Mouse (Mus musculus) v-Abl transformed pro-B cells (cell line): ENCODE measurements around the gene Lgals1.

Experiments used
- in situ Hi-C, 2 experiments: fragments of 400-800 bp; cut with MboI; formaldehyde crosslinking; loops; one replicate each; pipeline ENCODE4 v1.15.1; 2025; ENCODE audit not compliant: unreplicated experiment in 2 of 2

Gene Lgals1

DNA sequence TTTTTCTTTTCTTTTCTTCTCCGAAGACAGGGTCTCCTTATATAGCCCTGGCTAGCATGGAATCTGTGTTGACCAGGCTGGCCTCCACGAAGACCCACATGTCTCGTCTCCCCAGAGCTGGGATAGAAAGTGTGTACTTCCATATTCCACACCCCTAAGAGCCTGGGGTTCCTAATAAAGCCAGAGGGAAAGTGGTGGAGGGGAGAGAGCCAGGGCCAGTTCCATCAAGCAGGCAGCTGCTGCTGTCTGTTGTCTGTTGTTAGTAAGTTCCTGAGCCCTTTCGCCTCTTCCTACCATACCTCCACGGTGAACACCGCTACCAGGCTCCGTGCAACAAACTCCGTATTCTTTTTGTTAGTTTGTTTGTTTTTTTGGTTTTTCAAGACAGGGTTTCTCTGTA is 2.0 kb downstream of the Lgals1 start:
- in situ Hi-C loops, result no loop called here

DNA sequence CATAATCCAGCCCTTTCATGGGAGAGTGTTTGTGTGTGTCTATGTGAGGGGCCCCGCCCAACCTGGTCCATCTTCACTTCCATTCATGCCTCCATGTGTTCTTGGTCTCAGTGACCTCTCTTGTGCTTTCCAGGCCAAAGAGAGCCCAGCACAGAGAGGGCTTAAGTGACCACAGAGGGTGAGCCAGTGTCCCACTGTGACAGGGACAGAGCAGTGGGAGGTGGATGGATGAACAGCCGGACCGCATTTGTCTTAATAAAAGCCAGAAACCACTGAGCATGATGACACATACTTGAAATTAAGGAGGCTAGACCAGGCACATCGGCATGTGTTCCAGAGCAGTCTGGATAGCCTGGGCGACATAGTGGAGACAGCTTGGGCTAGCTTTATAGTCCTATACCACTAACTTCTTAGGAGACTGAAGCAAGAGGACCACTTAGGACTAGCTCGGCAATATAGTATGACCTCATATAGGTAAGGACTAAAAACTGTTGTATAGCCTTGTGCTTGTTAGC is 3.7 kb downstream of the Lgals1 start:
- in situ Hi-C loops, result no loop called here

DNA sequence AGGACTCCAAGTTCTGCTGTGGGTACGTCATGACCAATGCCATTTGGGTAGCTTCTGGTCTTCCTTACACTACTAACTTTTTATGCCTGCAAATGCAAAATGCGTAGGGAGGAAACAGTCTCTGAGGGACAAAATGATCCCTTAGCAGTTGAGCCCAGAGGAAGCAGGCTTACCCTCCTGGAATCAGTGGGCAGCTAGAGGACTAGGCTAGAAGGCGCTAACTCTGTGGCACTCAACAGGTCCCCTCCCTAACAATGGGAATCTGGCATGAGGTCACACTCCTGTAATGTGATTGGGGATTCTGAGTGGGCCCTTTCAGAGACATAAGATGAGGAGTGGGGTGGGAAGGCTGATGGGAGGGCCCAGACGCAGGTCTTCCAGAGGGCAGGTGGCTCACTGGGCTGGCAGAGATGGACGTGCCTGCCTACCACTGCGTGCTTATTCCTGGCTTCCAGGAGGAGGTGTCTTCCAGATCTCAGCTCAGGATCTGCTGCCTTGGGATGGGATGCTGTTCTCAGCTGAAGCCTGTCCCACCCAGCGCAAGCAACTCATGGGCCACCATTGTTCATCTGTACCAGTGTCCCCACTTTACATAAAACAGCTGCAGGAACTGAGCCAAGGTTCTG is 4.4 kb downstream of the Lgals1 start:
- in situ Hi-C loops, result no loop called here

DNA sequence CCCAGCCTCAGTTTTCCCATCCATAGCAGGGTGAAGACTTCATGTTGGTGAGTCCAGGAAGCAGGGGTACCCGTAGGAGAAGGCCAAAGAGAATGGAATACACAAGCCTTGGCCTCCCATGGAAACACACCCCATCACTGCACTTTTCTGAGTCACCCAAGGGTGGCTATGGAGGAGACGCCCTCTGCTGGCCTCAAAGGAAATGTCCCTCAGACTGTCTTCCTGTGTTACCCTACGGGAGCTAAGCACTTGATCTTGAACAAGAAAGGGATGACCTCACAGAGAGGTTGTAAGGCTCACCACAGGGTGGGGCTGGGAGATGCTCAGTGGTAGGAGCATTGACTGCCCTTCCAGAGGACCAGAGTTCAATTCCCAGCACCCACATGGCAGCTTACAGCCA is 5.1 kb downstream of the Lgals1 start:
- in situ Hi-C loops, result no loop called here

DNA sequence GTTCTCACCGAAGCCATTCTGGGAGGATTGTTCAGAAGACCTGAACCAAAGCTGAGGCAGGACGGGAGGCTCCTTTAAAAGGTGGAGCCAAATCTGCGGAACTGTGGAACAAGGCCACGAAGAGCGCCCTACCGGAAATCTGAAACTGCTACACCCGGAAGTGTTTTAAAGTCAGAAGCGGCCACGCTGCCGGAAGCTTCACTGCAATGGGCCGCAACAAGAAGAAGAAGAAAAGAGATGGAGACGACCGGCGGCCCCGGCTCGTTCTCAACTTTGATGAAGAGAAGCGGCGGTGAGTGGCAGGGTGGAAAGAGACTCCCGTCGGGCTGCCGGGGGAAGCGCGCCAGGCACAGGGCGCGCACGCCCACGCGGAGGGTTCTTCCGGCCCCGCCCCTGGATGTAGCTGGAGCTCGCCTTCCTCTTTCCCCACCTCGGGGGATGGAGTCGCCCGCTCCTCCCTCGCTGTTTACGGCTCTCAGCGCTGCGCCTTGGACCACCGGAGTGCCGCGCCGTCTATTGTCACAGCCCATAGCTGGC is 8.3 kb downstream of the Lgals1 start, which contains the start of gene Nol12:
Nol12 (plus strand) TSS at position 150 of the 537 bp plus-strand sequence.
- in situ Hi-C loops, result no loop called here

DNA sequence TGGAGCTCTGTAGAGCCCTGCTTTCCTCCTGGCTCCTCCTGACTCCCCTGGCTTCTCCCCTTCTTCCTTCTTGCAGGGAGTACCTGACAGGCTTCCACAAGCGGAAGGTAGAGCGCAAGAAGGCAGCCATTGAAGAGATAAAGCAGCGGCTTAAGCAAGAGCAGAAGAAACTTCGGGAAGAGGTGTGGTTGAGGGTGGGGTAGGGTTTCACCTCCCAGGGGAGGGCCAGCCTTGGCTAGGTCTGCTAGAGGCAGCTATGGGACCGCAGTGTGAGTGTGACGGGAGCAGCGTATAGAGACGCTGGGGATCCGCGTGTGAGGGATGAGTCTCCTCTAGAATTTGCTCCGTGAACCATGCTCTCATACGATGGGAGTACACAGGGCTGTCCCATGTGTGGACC is 9.9 kb downstream of the Lgals1 start:
- in situ Hi-C loops, result no loop called here

DNA sequence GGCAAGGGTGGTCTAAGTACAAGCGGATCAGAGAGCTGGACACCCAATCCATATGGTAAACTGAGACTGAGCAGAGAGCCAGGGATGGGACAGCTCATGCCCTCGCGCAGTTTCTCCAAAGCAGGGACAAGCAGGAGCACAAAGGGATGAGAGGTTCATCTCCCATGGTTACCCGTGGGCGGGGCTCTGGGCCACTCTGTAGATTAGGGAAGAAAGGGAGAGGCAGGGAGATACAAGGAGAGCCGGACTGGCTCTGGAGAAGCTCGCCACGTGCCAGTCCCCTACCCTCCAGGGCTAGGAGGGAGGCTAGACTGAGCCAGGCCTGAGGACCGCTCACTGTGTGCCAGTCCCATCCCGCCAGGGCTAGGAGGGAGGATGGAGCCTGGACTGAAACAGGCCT is 10.8 kb downstream of the Lgals1 start:
- in situ Hi-C loops, result no loop called here

DNA sequence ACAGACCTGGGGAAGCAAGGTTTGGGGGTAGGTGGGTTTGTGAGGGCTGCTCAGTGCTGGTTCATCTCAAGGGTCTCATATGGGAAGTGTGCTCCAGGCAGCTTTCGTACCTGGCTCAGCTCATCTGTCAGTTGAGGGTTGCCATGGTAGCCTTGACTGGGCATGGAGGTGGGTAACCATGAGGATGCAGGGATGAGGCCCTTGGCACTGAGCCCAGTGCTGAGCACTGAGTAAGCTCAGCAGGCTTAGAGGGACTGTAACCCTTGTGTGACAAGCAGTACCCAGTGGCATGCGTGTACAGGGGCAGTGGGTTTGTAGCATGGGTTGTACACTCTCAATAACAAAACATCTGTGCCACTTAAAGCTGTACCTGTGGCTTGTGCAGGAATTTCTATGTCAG is 11.4 kb downstream of the Lgals1 start:
- in situ Hi-C loops, result no loop called here

DNA sequence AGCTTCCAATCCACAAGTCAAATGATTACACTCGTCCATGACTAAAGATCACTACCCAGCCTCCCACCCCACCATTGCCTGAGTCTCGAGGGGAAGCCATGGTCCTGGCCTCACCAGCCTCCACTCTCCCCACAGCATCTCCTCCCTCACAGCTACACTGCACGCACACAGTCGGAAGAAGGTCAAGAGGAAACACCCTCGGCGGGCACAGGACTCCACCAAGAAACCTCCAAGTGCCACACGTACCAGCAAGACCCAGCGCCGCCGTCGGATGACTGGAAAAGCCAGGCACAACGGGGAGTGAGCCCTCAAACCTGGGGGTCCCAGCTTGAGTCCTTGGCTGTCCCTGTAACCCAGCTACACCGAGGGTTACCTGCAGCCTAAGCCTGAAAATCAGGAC is 13.8 kb downstream of the Lgals1 start:
- in situ Hi-C loops, result loop anchor here in 1 of 2 experiments (5.0 kb wide), 1 partner anchor 38 kb away; no protein-coding TSS in a partner anchor

DNA sequence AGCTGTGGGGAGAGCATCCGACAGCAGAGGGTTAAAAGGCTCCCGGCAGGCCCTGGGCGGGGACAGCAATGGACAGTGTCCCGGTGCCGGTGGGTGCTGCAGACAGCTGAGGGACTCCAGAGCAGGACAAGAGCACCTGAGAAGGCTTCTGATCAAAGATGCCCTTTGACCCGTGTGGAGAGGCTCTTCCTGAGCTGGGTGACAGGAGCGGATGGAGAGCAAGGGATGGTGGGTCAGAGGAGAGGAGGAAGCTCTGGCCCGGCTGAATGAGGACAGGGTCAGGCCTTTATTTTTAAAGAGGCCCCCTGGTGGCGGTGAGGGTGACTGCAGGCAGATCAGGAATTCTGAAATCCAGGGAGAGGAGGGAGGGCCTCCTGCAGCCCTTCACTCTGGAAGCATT is 16.1 kb downstream of the Lgals1 start:
- in situ Hi-C loops, result loop anchor here in 1 of 2 experiments (5.0 kb wide), 1 partner anchor 40 kb away; no protein-coding TSS in a partner anchor

DNA sequence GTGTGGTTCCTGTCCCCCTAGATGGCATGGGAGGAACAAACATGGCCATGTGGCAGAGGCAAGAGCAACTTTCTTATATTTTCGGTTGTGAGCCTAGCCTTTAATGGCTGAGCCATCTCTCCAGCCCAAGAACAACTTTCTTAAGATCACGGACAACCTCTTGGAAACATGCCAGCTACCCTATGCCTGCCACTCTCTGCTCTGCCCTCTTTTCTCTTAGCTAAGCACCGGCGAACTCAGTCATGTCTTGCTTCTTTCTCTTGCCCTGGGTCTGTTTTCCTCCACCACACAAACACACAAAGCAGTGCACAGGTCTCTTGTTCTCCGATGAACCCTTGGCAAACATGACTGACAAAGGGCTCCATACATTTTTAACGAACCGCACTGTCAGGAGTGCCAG is 19.7 kb downstream of the Lgals1 start:
- in situ Hi-C loops, result no loop called here

DNA sequence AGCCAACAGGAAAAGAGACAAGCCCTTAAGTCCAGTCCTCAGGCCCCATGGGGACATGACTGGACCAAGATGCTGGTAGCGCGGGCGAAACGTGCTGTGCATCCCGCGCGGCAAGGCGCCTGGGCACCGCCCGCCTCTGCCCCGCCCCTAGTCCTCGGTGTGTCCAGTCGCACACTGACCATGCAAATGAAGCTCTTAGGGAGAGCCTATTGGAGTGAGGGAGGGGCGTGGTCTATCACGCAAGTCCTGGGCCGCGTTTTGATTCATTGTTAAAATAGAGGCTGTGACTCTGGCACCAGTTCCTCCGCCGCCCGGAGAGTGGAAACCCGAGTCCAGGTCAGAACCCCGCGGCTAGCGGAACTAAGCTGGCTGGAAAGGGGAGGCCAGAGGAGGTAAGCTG is 21.1 kb downstream of the Lgals1 start, which contains the start of gene Triobp:
Triobp (plus strand) TSS at position 68 of the 400 bp plus-strand sequence.
- in situ Hi-C loops, result no loop called here

DNA sequence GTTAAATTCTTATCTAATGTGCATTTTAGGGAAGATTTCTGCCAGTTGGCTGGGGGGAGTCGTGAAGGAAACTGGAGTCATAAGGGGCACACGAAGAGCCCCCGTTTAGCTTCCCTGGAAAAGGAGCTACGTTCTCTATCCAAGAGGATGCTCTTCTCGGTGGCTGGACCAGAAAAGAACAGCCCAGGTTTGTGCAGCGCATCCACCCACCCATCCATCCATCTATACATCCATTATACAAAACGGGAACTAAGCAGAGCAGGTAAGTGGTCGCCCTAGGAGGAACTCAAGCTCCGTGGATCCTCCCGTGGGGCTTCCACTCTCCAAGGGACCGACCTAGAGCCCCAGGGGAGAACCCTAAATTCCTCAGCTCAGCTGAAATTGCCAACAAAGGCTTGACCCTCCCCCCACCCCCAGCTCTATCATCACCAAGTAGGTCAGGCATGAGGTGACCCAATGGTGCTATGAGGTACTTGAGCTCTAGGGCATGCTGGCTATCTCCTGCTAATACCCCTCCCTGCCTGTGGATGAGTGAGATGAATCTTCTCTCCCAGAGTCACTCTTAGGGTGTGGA is 21.7 kb downstream of the Lgals1 start:
- in situ Hi-C loops, result no loop called here

DNA sequence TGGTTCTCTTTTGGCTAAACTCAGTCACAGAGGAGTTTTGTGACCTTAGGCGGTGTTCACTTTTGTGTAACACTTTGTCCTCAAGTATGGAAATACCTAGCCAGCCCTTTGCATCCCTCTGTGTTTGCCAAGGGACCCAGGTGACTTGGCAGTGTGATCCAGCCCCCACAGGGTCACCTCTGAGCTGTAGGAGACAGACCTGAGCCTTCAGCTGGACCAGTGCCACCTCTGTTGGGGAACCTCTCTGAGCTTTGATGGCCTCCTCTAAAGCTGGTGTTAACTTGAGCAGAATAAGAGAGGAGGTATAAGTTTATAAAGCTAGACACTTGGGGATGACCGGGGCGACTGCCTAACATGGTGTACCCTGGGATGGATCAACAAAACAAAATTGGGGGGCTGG is 22.4 kb downstream of the Lgals1 start:
- in situ Hi-C loops, result no loop called here

DNA sequence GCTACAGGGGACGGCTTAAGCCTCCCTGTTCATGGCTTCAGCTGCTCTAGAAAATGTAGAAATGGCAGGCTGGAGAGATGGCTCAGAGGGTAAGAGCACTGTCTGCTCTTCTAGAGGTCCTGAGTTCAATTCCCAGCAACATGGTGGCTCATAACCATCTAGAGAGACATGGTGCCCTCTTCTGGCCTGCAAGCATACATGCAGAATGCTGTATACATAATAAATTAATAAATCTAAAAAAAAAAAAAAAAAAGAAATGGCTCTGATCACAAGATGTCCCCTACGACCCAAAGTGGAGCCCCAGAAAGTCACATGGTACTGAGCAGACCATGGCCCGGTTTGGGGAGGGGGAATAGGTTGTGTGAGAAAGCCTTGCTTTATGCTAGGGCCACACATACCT is 29.1 kb downstream of the Lgals1 start:
- in situ Hi-C loops, result no loop called here

DNA sequence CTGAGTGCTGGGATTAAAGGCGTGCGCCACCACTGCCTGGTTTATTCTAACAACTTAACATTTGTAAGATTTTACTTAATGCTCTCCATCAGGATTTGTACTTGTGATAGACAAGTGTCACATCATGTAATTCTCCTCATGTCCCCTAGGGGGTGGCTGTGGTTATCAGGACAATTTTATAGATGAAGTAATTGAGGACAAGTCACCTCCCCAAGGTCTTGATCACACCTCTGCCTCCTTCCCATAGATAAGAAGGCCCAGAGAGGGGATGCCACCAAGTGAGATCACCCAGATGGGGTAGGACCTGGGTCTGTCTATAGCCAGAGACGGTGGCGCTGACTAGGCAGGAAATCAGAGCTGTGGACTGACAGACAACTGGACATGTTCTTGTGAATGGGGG is 29.8 kb downstream of the Lgals1 start:
- in situ Hi-C loops, result no loop called here

DNA sequence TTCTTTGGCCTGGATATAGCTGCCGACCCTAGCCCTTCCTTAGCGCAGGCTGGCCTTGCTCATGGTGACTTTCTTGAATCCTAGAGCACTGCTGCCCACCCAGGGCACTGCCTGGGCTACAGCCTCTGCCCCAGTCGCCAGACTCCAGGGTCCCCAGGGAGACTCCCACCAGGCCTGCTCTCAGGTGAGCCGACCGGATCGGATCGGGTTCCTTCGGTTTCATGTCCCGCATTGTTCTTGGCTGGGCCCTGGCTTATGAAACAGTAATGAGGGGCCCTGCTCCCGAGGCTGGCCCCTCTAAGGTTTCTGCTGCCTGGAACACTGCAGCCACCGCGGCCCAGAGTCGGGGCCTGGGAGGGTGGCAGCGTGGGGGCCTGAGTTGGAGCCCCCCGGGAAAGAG is 30.5 kb downstream of the Lgals1 start:
- in situ Hi-C loops, result no loop called here

DNA sequence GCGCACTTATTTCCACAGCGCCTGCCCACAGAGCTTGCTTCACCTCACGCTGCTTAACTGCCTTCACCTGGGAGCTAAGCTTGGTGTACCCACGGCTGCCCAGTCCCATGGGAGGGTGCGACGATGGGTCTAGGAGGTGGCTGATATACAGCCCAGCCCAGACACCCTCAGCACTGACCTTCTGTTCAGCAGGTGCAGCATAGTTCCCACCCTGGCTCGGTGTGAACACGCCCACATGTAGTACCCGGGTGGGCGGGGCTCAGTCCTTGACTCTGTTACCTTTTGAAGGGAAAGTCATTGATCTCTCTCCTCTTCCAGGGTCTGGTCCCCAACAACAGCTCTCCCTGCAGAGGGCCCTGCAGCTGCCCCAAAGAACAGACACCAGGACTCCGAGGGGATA is 33.0 kb downstream of the Lgals1 start:
- in situ Hi-C loops, result no loop called here

DNA sequence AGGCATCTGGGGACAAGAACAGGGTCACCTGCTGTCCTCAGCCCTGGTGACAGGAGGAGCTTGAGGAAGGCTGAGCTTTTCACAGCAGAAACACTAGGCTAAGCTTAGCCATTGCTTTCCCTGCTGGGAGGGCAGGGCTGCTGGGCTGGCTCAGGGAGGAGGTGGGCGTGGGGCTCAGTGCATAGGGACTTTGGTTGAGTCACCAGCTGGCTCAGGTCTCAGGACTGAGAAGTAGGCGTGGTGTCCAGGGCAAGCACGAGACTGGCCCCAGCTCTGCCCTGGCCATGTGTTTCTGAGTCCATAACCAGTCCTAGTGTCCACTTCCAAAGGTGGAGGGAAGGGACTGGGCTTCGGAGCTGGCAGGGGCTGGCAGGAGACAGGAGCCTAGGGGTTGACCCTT is 33.6 kb downstream of the Lgals1 start:
- in situ Hi-C loops, result no loop called here

DNA sequence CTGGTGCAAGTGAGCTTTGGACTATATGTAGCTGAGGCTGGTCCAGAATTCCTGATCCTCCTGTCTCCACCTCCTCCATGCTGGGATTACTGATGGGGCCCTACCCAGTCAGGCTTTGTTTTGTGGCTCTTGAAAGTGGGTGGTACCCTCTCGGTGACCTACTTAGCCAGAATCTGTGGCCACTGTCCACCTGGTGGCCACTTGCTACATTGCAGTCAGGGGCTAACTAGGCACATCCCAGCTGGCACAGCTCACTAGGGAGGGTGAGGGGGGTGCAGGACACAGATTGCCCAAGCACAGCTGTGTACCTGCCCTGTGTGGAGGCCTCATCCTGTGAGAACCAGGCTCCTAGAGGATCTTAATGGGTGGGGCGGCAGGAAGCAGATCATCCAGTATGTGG is 36.4 kb downstream of the Lgals1 start:
- in situ Hi-C loops, result no loop called here

DNA sequence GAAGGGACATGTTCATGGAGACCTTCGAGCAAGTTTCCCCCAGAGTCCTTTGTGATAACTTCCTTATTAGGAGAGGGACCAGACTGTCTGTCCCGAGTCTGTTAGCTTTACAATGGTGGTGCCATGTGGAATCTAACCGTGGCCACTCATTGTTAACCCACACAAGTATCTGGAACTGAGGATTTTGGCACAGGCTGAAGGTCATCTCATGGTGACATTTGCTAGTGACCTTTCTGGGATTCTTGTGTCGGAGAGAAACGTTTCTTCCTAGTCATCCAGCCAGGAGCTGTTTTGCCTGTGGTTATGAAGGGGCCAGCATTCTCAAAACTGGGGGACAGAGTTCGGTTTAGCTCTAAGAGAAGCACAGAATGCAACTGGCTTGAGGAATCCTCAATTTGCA is 45.1 kb downstream of the Lgals1 start:
- in situ Hi-C loops, result no loop called here

DNA sequence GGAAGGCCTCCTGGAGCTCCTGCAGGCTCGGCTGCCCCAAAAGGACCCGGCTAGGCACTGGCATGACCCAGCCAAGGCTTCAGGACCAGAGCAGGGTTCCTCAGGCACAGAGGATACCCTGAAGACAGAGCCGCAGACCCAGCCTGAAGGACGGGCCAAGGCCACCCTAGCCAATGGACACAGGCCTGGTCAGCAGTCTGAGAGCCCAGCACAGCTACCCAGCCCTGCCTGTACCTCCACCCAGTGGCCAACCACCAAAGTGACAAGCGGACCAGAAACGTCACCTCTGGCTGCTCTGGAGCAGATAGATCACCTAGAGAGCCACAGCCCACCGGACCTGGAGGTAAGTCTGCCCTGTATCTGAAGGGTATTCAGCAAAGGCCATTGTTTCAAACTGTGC is 47.4 kb downstream of the Lgals1 start:
- in situ Hi-C loops, result no loop called here
